Mouse (Mus musculus): ENCODE measurements around the gene Smarca2.

- no peak for TF ChIP-seq CTCF (IDR thresholded peaks at IDR 0.05; ENCODE audit: low read depth, low read length)
- no peak for TF ChIP-seq POLR2A (IDR thresholded peaks at IDR 0.05; ENCODE audit: extremely low read depth, insufficient read depth, low read length)
These were observed 3.6 kb downstream of the Smarca2 start for GRCm38 (mm10) chr19:26608434-26608812.
